Mouse (Mus musculus) G1E (cell line): ENCODE results near the gene Gsk3a. TPM values are rescaled to one million over a fixed set of nuclear protein-coding genes. Genes with fewer than 3 reads are reported as not detected.

Experiments
- ATAC-seq: 2 replicates; pipeline ENCODE4 v1.8.0; 2016; ENCODE audit warnings: mild to moderate bottlenecking; ENCODE audit not compliant: insufficient number of reproducible peaks, poor library complexity, low FRiP score, severe bottlenecking; ENCODE audit errors: extremely low read depth
- DNase-seq: peaks from one replicate; pipeline ENCODE4 v3.0.0; 2012; ENCODE audit warnings: low spot score
- H3K27me3 ChIP-seq: 2 replicates; pipeline ENCODE4 v1.6.1; 2012; ENCODE audit warnings: mild to moderate bottlenecking, low read length, inconsistent platforms; ENCODE audit not compliant: insufficient read depth
- H3K36me3 ChIP-seq: replicated peaks from 2 replicates; pipeline ENCODE3; 2012; ENCODE audit warnings: mild to moderate bottlenecking, inconsistent platforms
- H3K4me1 ChIP-seq: 2 replicates; pipeline ENCODE4 v1.6.1; 2012; ENCODE audit warnings: low read depth, low read length, inconsistent platforms, mixed read lengths; ENCODE audit not compliant: insufficient read depth
- H3K4me3 ChIP-seq: 2 replicates; pipeline ENCODE4 v1.5.1; 2012; ENCODE audit warnings: low read depth, mild to moderate bottlenecking, inconsistent platforms, low read length, moderate library complexity, mixed read lengths
- H3K9me3 ChIP-seq: replicated peaks from 2 replicates; pipeline ENCODE4 v1.6.1; 2012; ENCODE audit warnings: inconsistent platforms
- CTCF ChIP-seq: IDR thresholded peaks from 2 replicates; pipeline ENCODE4 v1.5.1; 2012; ENCODE audit warnings: low read depth, low read length, inconsistent platforms, mixed read lengths
- GATA1 ChIP-seq: IDR thresholded peaks from 2 replicates; pipeline ENCODE4 v1.6.1; 2012; ENCODE audit warnings: borderline replicate concordance, low read length, inconsistent platforms, mixed read lengths
- GATA2 ChIP-seq: IDR thresholded peaks from 2 replicates; pipeline ENCODE4 v1.6.1; 2012; ENCODE audit warnings: low read depth, low read length, inconsistent platforms, borderline replicate concordance
- POLR2AphosphoS5 ChIP-seq: IDR thresholded peaks from 2 replicates; pipeline ENCODE4 v1.6.1; 2012; ENCODE audit warnings: low read depth, low read length, inconsistent platforms; ENCODE audit not compliant: insufficient replicate concordance
- TAL1 ChIP-seq: conservative IDR thresholded peaks from 2 replicates; pipeline ENCODE4 v1.6.1; 2012; ENCODE audit warnings: low read depth, low read length, inconsistent platforms, mixed read lengths
- polyA plus RNA-seq: library from polyadenylated mRNA; stranded (reverse); fragments of >175 nt; gene quantifications from 2 replicates; pipeline ENCODE4 v1.2.3, GENCODE M21; 2012
- total RNA-seq, 2 experiments: library from RNA; stranded (forward) in 1 of 2; stranded (reverse) in 1 of 2; fragments of 200-1000 nt in 1 of 2; fragments of >200 nt in 1 of 2; fragmentation: Nextera tagmentation in 1 of 2; gene quantifications; 2 replicates each; pipeline ENCODE4 v1.2.3; 2014 to 2017

Gene Gsk3a
- total and polyA plus RNA-seq, 3 experiments, result 38.9 to 154 (median 107) TPM

- Histone ChIP-seq H3K9me3 (no peaks in the 10 kb centered on the region), H3K27me3 (no peaks in the 10 kb centered on the region), H3K36me3 (peaks cover 66% of the 10 kb centered on the region), H3K4me1 (peaks cover 62% of the 10 kb centered on the region), H3K4me3 (no peak overlapping the region; the same call in 1 of the 2 replicates)
- TF ChIP-seq GATA2, result no peak
- no peak for TF ChIP-seq TAL1
- no peak for TF ChIP-seq CTCF
- TF ChIP-seq POLR2AphosphoS5, result no peak
- no peak for TF ChIP-seq GATA1
- ATAC-seq (no peak), DNase-seq (no peak)
Observed at GRCm38 (mm10) chr7:25244562-25245369, 7.1 kb upstream of the Gsk3a start.

- peaks cover 65% of the 10 kb centered on the region for H3K36me3 ChIP-seq
- TF ChIP-seq POLR2AphosphoS5, result no peak
- no peak for TF ChIP-seq TAL1
- no peak for TF ChIP-seq GATA2
- TF ChIP-seq CTCF, result no peak
- TF ChIP-seq GATA1, result no peak
- no peak for ATAC-seq
- no peaks in the 10 kb centered on the region for H3K27me3 ChIP-seq
- DNase-seq, result no peak
- H3K9me3 ChIP-seq, result no peaks in the 10 kb centered on the region
- H3K4me1 ChIP-seq, result peaks cover 68% of the 10 kb centered on the region
- H3K4me3 ChIP-seq, result no peak overlapping the region
Observed at GRCm38 (mm10) chr7:25243361-25243760, 5.7 kb upstream of the Gsk3a start.

GRCm38 (mm10) chr7:25241062-25241461, 3.4 kb upstream of the Gsk3a start:
- no peak for ATAC-seq
- TF ChIP-seq TAL1, result no peak
- TF ChIP-seq CTCF, result no peak
- no peak for TF ChIP-seq GATA1
- no peak for TF ChIP-seq GATA2
- TF ChIP-seq POLR2AphosphoS5, result no peak
- no peak for DNase-seq

GRCm38 (mm10) chr7:25240631-25241030, 3.0 kb upstream of the Gsk3a start:
- DNase-seq (no peak), ATAC-seq (no peak)
- Histone ChIP-seq H3K4me1 (peaks cover 48% of the 10 kb centered on the region), H3K9me3 (no peaks in the 10 kb centered on the region), H3K36me3 (peaks cover 48% of the 10 kb centered on the region), H3K27me3 (no peaks in the 10 kb centered on the region), H3K4me3 (no peak overlapping the region)
- TF ChIP-seq CTCF (no peak), TAL1 (no peak), POLR2AphosphoS5 (no peak), GATA2 (no peak)

More at GRCm38 (mm10) chr7:25241062-25241461, 3.4 kb upstream of the Gsk3a start:
- Histone ChIP-seq H3K27me3 (no peaks in the 10 kb centered on the region), H3K4me3 (no peak overlapping the region), H3K36me3 (peaks cover 48% of the 10 kb centered on the region), H3K4me1 (peaks cover 49% of the 10 kb centered on the region), H3K9me3 (no peaks in the 10 kb centered on the region)

- DNase-seq, result peak; percentile 66
- Histone ChIP-seq H3K27me3 (no peaks in the 10 kb centered on the region), H3K4me1 (peaks cover 45% of the 10 kb centered on the region), H3K4me3 (peak overlapping the region; percentile 82), H3K9me3 (no peaks in the 10 kb centered on the region), H3K36me3 (peaks cover 48% of the 10 kb centered on the region)
- peak; percentile 42 for ATAC-seq
- TF ChIP-seq TAL1 (no peak), GATA2 (no peak), GATA1 (no peak), CTCF (no peak), POLR2AphosphoS5 (no peak)
Observed at GRCm38 (mm10) chr7:25238829-25239623, 1.4 kb upstream of the Gsk3a start.

- peaks cover 52% of the 10 kb centered on the region for H3K36me3 ChIP-seq
- peaks cover 54% of the 10 kb centered on the region for H3K4me1 ChIP-seq
- H3K9me3 ChIP-seq, result no peaks in the 10 kb centered on the region
- H3K4me3 ChIP-seq, result peak overlapping the region; percentile 82
- peak; percentile 67 for DNase-seq
- H3K27me3 ChIP-seq, result no peaks in the 10 kb centered on the region
- peak; percentile 70 for ATAC-seq
- TF ChIP-seq GATA1 (no peak), CTCF (no peak), GATA2 (no peak), POLR2AphosphoS5 (peak; percentile 20; the same call in 1 of the 2 replicates), TAL1 (peak; percentile 56)
Observed at GRCm38 (mm10) chr7:25238015-25238706, 510 bp upstream of the Gsk3a start.
